Mouse (Mus musculus) megakaryocyte-erythroid progenitor cell, adult 5 weeks (primary cell): ENCODE data around the gene Mtm1. TPM values are rescaled to one million over a fixed set of nuclear protein-coding genes. Genes with fewer than 3 reads are reported as not detected.

Source experiments
- polyA plus RNA-seq: library from polyadenylated mRNA; stranded (reverse); fragments of >175 nt; gene quantifications from 2 replicates; pipeline ENCODE4 v1.2.3, GENCODE M21; 2012

Gene Mtm1
- 0.47 and 0.53 TPM in 2 replicates for polyA plus RNA-seq

GRCm38 (mm10) chrX:71210467-71210866 lies at the start of gene Mtm1:
TSS of gene Mtm1 (plus strand) at chrX:71210767.

GRCm38 (mm10) chrX:71364554-71364991 lies 154.0 kb downstream of the Mtm1 start, which contains the start of gene Mtmr1:
TSS of gene Mtmr1 (plus strand) at chrX:71364760.

Other genes with a start within 250 kb of the Mtm1 start
- gene Mamld1, start 160.5 kb upstream of the Mtm1 start, polyA plus RNA-seq, result 0.03 TPM in 2 replicates
- 5.8 and 6.1 TPM in 2 replicates for gene Mtmr1, start 154.0 kb downstream of the Mtm1 start, polyA plus RNA-seq